Comparison of ENCODE assay signal across 34 mouse cellular contexts in genomic region chr17:81416361-81417114, GRCm38 (mm10). TPM values are rescaled to one million over a fixed set of nuclear protein-coding genes. Genes with fewer than 3 reads are reported as not detected.
DNase-seq lines count a peak whose midpoint lies in the region; ATAC-seq lines count a peak whose summit lies in the region.
"Had no signal": no experiment of that assay in that cellular context is flagged by ENCODE, and none has a peak within 500 bp of the region (broad histone marks: within the 10 kb centered on the region; RNA-seq: fewer than 3 reads in every experiment).

No protein-coding gene starts in this region.

- H3K36me3 ChIP-seq in heart, embryonic 11.5 days (ENCODE audit: control insufficient read depth, insufficient read depth, low read length): no peaks in the 10 kb centered on the region; the same call in 1 of the 2 replicates
- peaks cover 8% of the 10 kb centered on the region; the same call in 1 of the 2 replicates for H3K36me3 ChIP-seq in kidney, embryonic 15.5 days
- H3K36me3 ChIP-seq: embryonic facial prominence, embryonic 10.5 days; embryonic facial prominence, embryonic 13.5 days; forebrain, embryonic 12.5 days; forebrain, embryonic 15.5 days; hindbrain, embryonic 12.5 days; hindbrain, embryonic 15.5 days had no signal

- DNase-seq in gastrocnemius, postnatal 10 days: peak; percentile 22
- DNase-seq in gastrocnemius, adult 18-20 months (ENCODE audit: low spot score): no peak
- peak; percentile 24 for DNase-seq in heart, postnatal 4 days
- peak; percentile 11 to 46 for DNase-seq in kidney, postnatal 36 days
- DNase-seq in layer of hippocampus, adult 8-10 months (ENCODE audit: low spot score in 2 of 2): no peak
- DNase-seq: adrenal gland, adult 2 months; adrenal gland, postnatal 14 days; cerebellum, adult 11 months; cerebellum, adult 2 months; cerebellum, postnatal 36 days; embryo, embryonic 11 days; gastrocnemius, postnatal 14 days; heart, adult 2 months had no signal

- H3K4me3 ChIP-seq in heart, embryonic 11.5 days (ENCODE audit: low read depth, low read length): no peak overlapping the region
- H3K4me3 ChIP-seq in kidney, embryonic 15.5 days (replicated peaks): no peak overlapping the region
- H3K4me3 ChIP-seq: embryonic facial prominence, embryonic 10.5 days; embryonic facial prominence, embryonic 13.5 days; erythroblast, embryonic 14.5 days; forebrain, embryonic 12.5 days; forebrain, embryonic 15.5 days; heart, adult 2 months; heart, embryonic 12.5 days; hindbrain, embryonic 12.5 days; hindbrain, embryonic 15.5 days had no signal

- H3K27me3 ChIP-seq in heart, embryonic 11.5 days (ENCODE audit: control insufficient read depth, insufficient read depth, low read length): no peaks in the 10 kb centered on the region
- H3K27me3 ChIP-seq in kidney, embryonic 15.5 days: no peaks in the 10 kb centered on the region
- H3K27me3 ChIP-seq: embryonic facial prominence, embryonic 13.5 days; forebrain, embryonic 12.5 days; forebrain, embryonic 15.5 days; heart, embryonic 12.5 days; hindbrain, embryonic 12.5 days; hindbrain, embryonic 15.5 days had no signal

- no peak overlapping the region for H3K4me2 ChIP-seq in heart, embryonic 11.5 days
- no peak overlapping the region for H3K4me2 ChIP-seq in kidney, embryonic 15.5 days
- H3K4me2 ChIP-seq: embryonic facial prominence, embryonic 13.5 days; forebrain, embryonic 12.5 days; forebrain, embryonic 15.5 days; heart, embryonic 12.5 days; hindbrain, embryonic 12.5 days; hindbrain, embryonic 15.5 days had no signal

- H3K9ac ChIP-seq in heart, embryonic 11.5 days (ENCODE audit: low read depth, low read length): no peak overlapping the region
- H3K9ac ChIP-seq in kidney, embryonic 15.5 days: no peak overlapping the region
- H3K9ac ChIP-seq: embryonic facial prominence, embryonic 13.5 days; forebrain, embryonic 12.5 days; forebrain, embryonic 15.5 days; heart, embryonic 12.5 days; hindbrain, embryonic 12.5 days; hindbrain, embryonic 15.5 days had no signal

- no peaks in the 10 kb centered on the region for H3K9me3 ChIP-seq in heart, embryonic 11.5 days (replicated peaks; ENCODE audit: control insufficient read depth, low read length)
- no peaks in the 10 kb centered on the region for H3K9me3 ChIP-seq in kidney, embryonic 15.5 days (replicated peaks)
- H3K9me3 ChIP-seq: embryonic facial prominence, embryonic 10.5 days; embryonic facial prominence, embryonic 13.5 days; forebrain, embryonic 12.5 days; forebrain, embryonic 15.5 days; heart, embryonic 12.5 days; hindbrain, embryonic 12.5 days; hindbrain, embryonic 15.5 days had no signal

- ATAC-seq in heart, embryonic 11.5 days (replicated peaks; ENCODE audit: insufficient number of reproducible peaks, low FRiP score, low TSS enrichment): no peak
- no peak for ATAC-seq in kidney, embryonic 15.5 days (replicated peaks; ENCODE audit: low FRiP score)
- ATAC-seq: CD4-positive, CD25-positive, alpha-beta regulatory T cell, adult 4 months; forebrain, embryonic 15.5 days; intestine, postnatal 0 days had no signal

- no peak overlapping the region for H3K27ac ChIP-seq in heart, embryonic 11.5 days (ENCODE audit: low read depth, low read length)
- H3K27ac ChIP-seq in kidney, embryonic 15.5 days: no peak overlapping the region
- H3K27ac ChIP-seq: embryonic facial prominence, embryonic 10.5 days; embryonic facial prominence, embryonic 13.5 days; forebrain, embryonic 12.5 days; forebrain, embryonic 15.5 days; heart, adult 2 months; hindbrain, embryonic 12.5 days; hindbrain, embryonic 15.5 days had no signal

- H3K4me1 ChIP-seq in heart, embryonic 11.5 days (ENCODE audit: control insufficient read depth, insufficient read depth, low read length): peaks cover 9% of the 10 kb centered on the region; the same call in 1 of the 2 replicates
- H3K4me1 ChIP-seq in kidney, embryonic 15.5 days: 0 out of 2 replicates have a peak, but pooled peaks cover 7% of the 10 kb centered on the region
- H3K4me1 ChIP-seq: embryonic facial prominence, embryonic 10.5 days; embryonic facial prominence, embryonic 13.5 days; hindbrain, embryonic 12.5 days had no signal

- 78% methylated on average over 6 of the region's 6 CpGs for WGBS in heart, embryonic 11.5 days (ENCODE audit: insufficient replicate concordance)
- WGBS in kidney, embryonic 15.5 days: 89% methylated on average over 6 of the region's 6 CpGs

RNA-seq across cellular contexts. Expression of gene Gm11096, which starts 25.0 kb away (rescaled TPM):
- total RNA-seq in gastrocnemius, postnatal 10 days (2021): not detected
- total RNA-seq in gastrocnemius, adult 18-20 months (2021): not detected
- total RNA-seq in heart, postnatal 4 days (2021): not detected
- not detected in 2 replicates for polyA plus RNA-seq in heart, embryonic 11.5 days (2014; fragmentation: Nextera tagmentation; extraction: Ambion mirVana)
- not detected in 2 replicates for polyA plus RNA-seq in kidney, embryonic 15.5 days (2015; fragmentation: Nextera tagmentation; extraction: Ambion mirVana)
- not detected for total RNA-seq in layer of hippocampus, adult 8-10 months (2022)
- total RNA-seq: adrenal gland, adult 2 months; adrenal gland, postnatal 14 days; adrenal gland, postnatal 4 days; gastrocnemius, postnatal 14 days; gastrocnemius, postnatal 4 days; heart, adult 2 months; heart, postnatal 14 days; hematopoietic stem cell, adult 5-6 weeks; MEL had no signal
- polyA plus RNA-seq: adrenal gland, adult 2 months; C2C12; CD4-positive, CD25-positive, alpha-beta regulatory T cell, adult 4 months; cerebellum, adult 2 months; cortical plate, adult 2 months; embryonic facial prominence, embryonic 10.5 days; embryonic facial prominence, embryonic 13.5 days; erythroblast, embryonic 14.5 days; forebrain, embryonic 12.5 days; forebrain, embryonic 15.5 days; heart, adult 2 months; heart, embryonic 12.5 days; heart, embryonic 16.5 days; hindbrain, embryonic 12.5 days; hindbrain, embryonic 15.5 days; intestine, embryonic 14.5 days; intestine, postnatal 0 days had no signal

Comparison
In these comparisons a context has a peak if more than half of its experiments do, and no peak if none do; other contexts are left out.
1. DNase-seq: peak in gastrocnemius, postnatal 10 days (single experiment), heart, postnatal 4 days (single experiment) and kidney, postnatal 36 days (2 of 2); none in gastrocnemius, adult 18-20 months (single experiment) and layer of hippocampus, adult 8-10 months (0 of 2).